Mouse (Mus musculus) CH12.LX (cell line): ENCODE measurements around the gene Cnnm3. TPM values are rescaled to one million over a fixed set of nuclear protein-coding genes. Genes with fewer than 3 reads are reported as not detected.

Experiments used
- DNase-seq: peaks from one replicate; pipeline ENCODE4 v3.0.0-alpha.2; 2013; ENCODE audit errors: extremely low read depth
- H3K27ac ChIP-seq: 2 replicates; pipeline ENCODE4 v1.5.1; 2012; ENCODE audit warnings: low read depth, mild to moderate bottlenecking, control low read depth, moderate library complexity; ENCODE audit not compliant: insufficient read depth
- H3K27me3 ChIP-seq: replicated peaks from 2 replicates; pipeline ENCODE3; 2012; ENCODE audit warnings: inconsistent platforms
- H3K36me3 ChIP-seq, 2 experiments: replicated peaks in 1 of 2; 2 replicates each; pipeline versions ENCODE3 to v1.6.1; 2012; ENCODE audit warnings: inconsistent platforms in 1 of 2, low read length in 1 of 2, mild to moderate bottlenecking in 1 of 2, mixed read lengths in 1 of 2, moderate library complexity in 1 of 2; ENCODE audit not compliant: control insufficient read depth in 1 of 2, insufficient read depth in 1 of 2
- H3K4me1 ChIP-seq, 2 experiments: 2 replicates each; pipeline ENCODE4 v1.6.1; 2012; ENCODE audit warnings: inconsistent platforms in 1 of 2, moderate library complexity in 1 of 2; ENCODE audit not compliant: insufficient read depth in 2 of 2, control insufficient read depth in 1 of 2
- H3K4me2 ChIP-seq: 2 replicates; pipeline ENCODE4 v1.6.1; 2012; ENCODE audit warnings: low read depth, mild to moderate bottlenecking, control low read depth; ENCODE audit not compliant: poor library complexity, insufficient read depth, severe bottlenecking
- H3K4me3 ChIP-seq, 3 experiments: fragments of 150-350 bp in 1 of 3; sonication (generic) in 1 of 3; replicated peaks in 1 of 3; 2 replicates each; pipeline versions ENCODE3 to v1.5.1; 2011 to 2012; ENCODE audit warnings: low read depth in 2 of 3, low read length in 2 of 3, mild to moderate bottlenecking in 2 of 3, moderate library complexity in 2 of 3, control low read depth in 1 of 3, improper control_type of control experiment in 1 of 3, inconsistent platforms in 1 of 3, mixed read lengths in 1 of 3; ENCODE audit not compliant: poor library complexity in 1 of 3
- H3K79me2 ChIP-seq: replicated peaks from 2 replicates; pipeline ENCODE4 v1.6.1; 2012; ENCODE audit warnings: mild to moderate bottlenecking, moderate library complexity; ENCODE audit not compliant: control insufficient read depth, poor library complexity, insufficient read depth, severe bottlenecking; ENCODE audit errors: extremely low read depth
- H3K9ac ChIP-seq: 2 replicates; pipeline ENCODE4 v1.6.1; 2012; ENCODE audit warnings: low read depth, mild to moderate bottlenecking, control low read depth, moderate library complexity; ENCODE audit not compliant: insufficient read depth
- H3K9me3 ChIP-seq: replicated peaks from 2 replicates; pipeline ENCODE3; 2012; ENCODE audit warnings: low read length, inconsistent platforms, mixed read lengths
- BHLHE40 ChIP-seq: IDR thresholded peaks from 2 replicates; pipeline ENCODE4 v1.6.1; 2011; ENCODE audit warnings: mild to moderate bottlenecking, low read depth, low read length, improper control_type of control experiment
- CHD2 ChIP-seq: IDR thresholded peaks from 2 replicates; pipeline ENCODE4 v1.6.1; 2011; ENCODE audit warnings: low read length, improper control_type of control experiment
- CTCF ChIP-seq, 2 experiments: IDR thresholded peaks in 1 of 2; conservative IDR thresholded peaks in 1 of 2; 2 replicates each; pipeline ENCODE4 v1.5.1; 2011 to 2012; ENCODE audit warnings: low read depth in 2 of 2, low read length in 2 of 2, improper control_type of control experiment in 1 of 2, inconsistent platforms in 1 of 2, mild to moderate bottlenecking in 1 of 2, moderate library complexity in 1 of 2
- ELF1 ChIP-seq: IDR thresholded peaks from 2 replicates; pipeline ENCODE4 v1.6.1; 2014; ENCODE audit warnings: low read depth, mild to moderate bottlenecking, inconsistent platforms, low read length, improper control_type of control experiment
- EP300 ChIP-seq: IDR thresholded peaks from 2 replicates; pipeline ENCODE4 v1.6.1; 2011; ENCODE audit warnings: low read length, improper control_type of control experiment
- GABPA ChIP-seq: IDR thresholded peaks from 2 replicates; pipeline ENCODE4 v1.6.1; 2012; ENCODE audit warnings: low read depth, low read length, improper control_type of control experiment, inconsistent platforms; ENCODE audit not compliant: insufficient replicate concordance
- IRF4 ChIP-seq: IDR thresholded peaks from 2 replicates; pipeline ENCODE4 v1.6.1; 2014; ENCODE audit warnings: low read depth, mild to moderate bottlenecking, inconsistent platforms, low read length, improper control_type of control experiment
- JUND ChIP-seq: conservative IDR thresholded peaks from 2 replicates; pipeline ENCODE4 v1.6.1; 2011; ENCODE audit warnings: low read depth, low read length, improper control_type of control experiment
- MAX ChIP-seq: IDR thresholded peaks from 2 replicates; pipeline ENCODE4 v1.6.1; 2011; ENCODE audit warnings: low read length, improper control_type of control experiment
- MAZ ChIP-seq: IDR thresholded peaks from 2 replicates; pipeline ENCODE4 v1.6.1; 2012; ENCODE audit warnings: low read depth, mild to moderate bottlenecking, inconsistent platforms, low read length, improper control_type of control experiment, moderate library complexity
- MXI1 ChIP-seq: IDR thresholded peaks from 2 replicates; pipeline ENCODE4 v1.6.1; 2011; ENCODE audit warnings: mild to moderate bottlenecking, low read depth, low read length, improper control_type of control experiment
- NELFE ChIP-seq: IDR thresholded peaks from 2 replicates; pipeline ENCODE4 v1.6.1; 2011; ENCODE audit warnings: low read depth, low read length, improper control_type of control experiment
- NRF1 ChIP-seq: IDR thresholded peaks from 2 replicates; pipeline ENCODE4 v1.6.1; 2014; ENCODE audit warnings: low read depth, mild to moderate bottlenecking, inconsistent platforms, low read length, improper control_type of control experiment, moderate library complexity
- POLR2A ChIP-seq: IDR thresholded peaks from 2 replicates; pipeline ENCODE4 v1.6.1; 2011; ENCODE audit warnings: low read depth, mild to moderate bottlenecking, improper control_type of control experiment, low read length
- POLR2AphosphoS2 ChIP-seq: IDR thresholded peaks from 2 replicates; pipeline ENCODE4 v1.6.1; 2011; ENCODE audit warnings: low read depth, low read length, improper control_type of control experiment
- RAD21 ChIP-seq: IDR thresholded peaks from 2 replicates; pipeline ENCODE4 v1.6.1; 2011; ENCODE audit warnings: low read depth, mild to moderate bottlenecking, low read length, improper control_type of control experiment, moderate library complexity
- SIN3A ChIP-seq: IDR thresholded peaks from 2 replicates; pipeline ENCODE4 v1.6.1; 2012; ENCODE audit warnings: low read length, improper control_type of control experiment, inconsistent platforms
- SMC3 ChIP-seq: IDR thresholded peaks from 2 replicates; pipeline ENCODE4 v1.6.1; 2011; ENCODE audit warnings: low read depth, low read length, improper control_type of control experiment
- TBP ChIP-seq: conservative IDR thresholded peaks from 2 replicates; pipeline ENCODE4 v1.6.1; 2011; ENCODE audit warnings: low read depth, low read length, improper control_type of control experiment
- TCF12 ChIP-seq: IDR thresholded peaks from 2 replicates; pipeline ENCODE4 v1.6.1; 2014; ENCODE audit warnings: low read depth, mild to moderate bottlenecking, inconsistent platforms, low read length, improper control_type of control experiment
- UBTF ChIP-seq: IDR thresholded peaks from 2 replicates; pipeline ENCODE4 v1.6.1; 2012; ENCODE audit warnings: low read depth, mild to moderate bottlenecking, inconsistent platforms, low read length, improper control_type of control experiment, moderate library complexity
- USF1 ChIP-seq: IDR thresholded peaks from 2 replicates; pipeline ENCODE4 v1.6.1; 2014; ENCODE audit warnings: low read depth, mild to moderate bottlenecking, inconsistent platforms, low read length, improper control_type of control experiment
- ZC3H11A ChIP-seq: IDR thresholded peaks from 2 replicates; pipeline ENCODE4 v1.6.1; 2012; ENCODE audit warnings: low read depth, mild to moderate bottlenecking, inconsistent platforms, low read length, improper control_type of control experiment
- ZKSCAN1 ChIP-seq: IDR thresholded peaks from 2 replicates; pipeline ENCODE4 v1.6.1; 2012; ENCODE audit warnings: low read depth, inconsistent platforms, low read length, improper control_type of control experiment, borderline replicate concordance
- ZMIZ1 ChIP-seq: IDR thresholded peaks from 2 replicates; pipeline ENCODE4 v1.6.1; 2012; ENCODE audit warnings: low read depth, mild to moderate bottlenecking, inconsistent platforms, low read length, improper control_type of control experiment
- ZNF384 ChIP-seq: IDR thresholded peaks from 2 replicates; pipeline ENCODE4 v1.6.1; 2012; ENCODE audit warnings: low read depth, low read length, improper control_type of control experiment, inconsistent platforms
- dilution Hi-C: fragments of 300-500 bp; cut with MboI; formaldehyde crosslinking; loops from 2 replicates; pipeline ENCODE4 v1.14.3; 2020; ENCODE audit warnings: low sequenced_read_pairs; ENCODE audit not compliant: extremely low pct_unique_long_range_greater_than_20kb, extremely low pct_ligation_motif_present
- in situ Hi-C: fragments of 300-500 bp; cut with MboI; formaldehyde crosslinking; loops from 3 replicates; pipeline ENCODE4 v1.14.3; 2019; ENCODE audit warnings: low sequenced_read_pairs, low pct_ligation_motif_present, low pct_unique_long_range_greater_than_20kb, mixed read lengths
- polyA plus RNA-seq: library from polyadenylated mRNA; unstranded; fragments of >175 nt; gene quantifications from 2 replicates; pipeline ENCODE4 v1.2.1, GENCODE M21; 2012; ENCODE audit warnings: low read depth; ENCODE audit not compliant: insufficient read length
- total RNA-seq, 2 experiments: library from RNA; depleted of rRNA; stranded (reverse); fragments of 300-350 nt in 1 of 2; fragments of >200 nt in 1 of 2; gene quantifications; 2 replicates each; pipeline ENCODE4 v1.2.3; 2012 to 2014

Gene Cnnm3
- total and polyA plus RNA-seq, 3 experiments, result 3.0 to 9.2 (median 8.8) TPM

GRCm38 (mm10) chr1:36538727-36539126 is 27.1 kb downstream of the Cnnm3 start:
- Histone ChIP-seq H3K27ac (no peak overlapping the region), H3K27me3 (no peaks in the 10 kb centered on the region), H3K79me2 (no peaks in the 10 kb centered on the region), H3K4me3 (no peak overlapping the region), H3K9ac (no peak overlapping the region), H3K36me3 (peaks cover 51 to 89% of the 10 kb centered on the region in 2 experiments), H3K4me2 (no peak overlapping the region), H3K4me1 (no peaks in the 10 kb centered on the region), H3K9me3 (no peaks in the 10 kb centered on the region)
- in situ Hi-C loops (no loop called here), dilution Hi-C loops (no loop called here)
- DNase-seq, result no peak
- TF ChIP-seq ZKSCAN1, result no peak
- no peak for TF ChIP-seq TBP
- no peak for TF ChIP-seq POLR2AphosphoS2
- TF ChIP-seq ZMIZ1, result no peak
- TF ChIP-seq ELF1, result no peak
- no peak for TF ChIP-seq GABPA
- no peak for TF ChIP-seq TCF12
- TF ChIP-seq UBTF, result no peak
- no peak for TF ChIP-seq BHLHE40
- no peak for TF ChIP-seq SMC3
- no peak for TF ChIP-seq NRF1
- no peak for TF ChIP-seq MXI1
- no peak for TF ChIP-seq MAZ
- TF ChIP-seq MAX, result no peak
- no peak for TF ChIP-seq USF1
- no peak for TF ChIP-seq JUND
- no peak for TF ChIP-seq IRF4

GRCm38 (mm10) chr1:36539186-36539585 is 27.5 kb downstream of the Cnnm3 start, which contains the start of gene Gm42417:
TSS of gene Gm42417 (minus strand) at chr1:36539429.
- H3K27ac ChIP-seq, result no peak within 1 kb of the TSS
- dilution Hi-C loops (no loop called here), in situ Hi-C loops (no loop called here)
- no peak within 1 kb of the TSS for H3K4me2 ChIP-seq
- TF ChIP-seq CTCF (conservative IDR thresholded peaks at IDR 0.05 in 1 of 2, IDR thresholded peaks at IDR 0.05 in 1 of 2; ENCODE audit: low read depth in 2 of 2, low read length in 2 of 2) (no peak), EP300 (no peak), ZMIZ1 (no peak), ELF1 (no peak), SIN3A (no peak), CHD2 (no peak), ZNF384 (no peak), MAZ (no peak), RAD21 (no peak), USF1 (no peak), POLR2A (no peak), BHLHE40 (no peak), MAX (no peak), SMC3 (no peak), ZC3H11A (no peak), NELFE (no peak)
- H3K9me3 ChIP-seq, result no peaks in the 10 kb centered on the region
- no peaks in the 10 kb centered on the region for H3K4me1 ChIP-seq
- DNase-seq, result no peak
- H3K36me3 ChIP-seq, result peaks cover 50 to 89% of the 10 kb centered on the region in 2 experiments
- H3K79me2 ChIP-seq, result no peaks in the 10 kb centered on the region
- H3K4me3 ChIP-seq, result no peak within 1 kb of the TSS
- H3K9ac ChIP-seq, result no peak within 1 kb of the TSS
- H3K27me3 ChIP-seq, result no peaks in the 10 kb centered on the region
